Mouse (Mus musculus): ENCODE data around the gene Vipas39.

Vipas39 gene

GRCm38 (mm10) chr12:87198792-87199191 is 67.3 kb downstream of the Vipas39 start:
- no peak for DNase-seq (ENCODE audit: low read depth, low spot score)

GRCm38 (mm10) chr12:87196310-87196709 is 69.7 kb downstream of the Vipas39 start:
- DNase-seq (ENCODE audit: low read depth, low spot score): peak; percentile 55

GRCm38 (mm10) chr12:87195069-87195468 is 71.0 kb downstream of the Vipas39 start:
- DNase-seq (ENCODE audit: low read depth, low spot score): no peak

- DNase-seq (ENCODE audit: low read depth, low spot score): peak; percentile 49
Observed at GRCm38 (mm10) chr12:87193008-87193407, 73.0 kb downstream of the Vipas39 start.
